ENCODE assay signal across 8 mouse cellular contexts in the genomic region with DNA sequence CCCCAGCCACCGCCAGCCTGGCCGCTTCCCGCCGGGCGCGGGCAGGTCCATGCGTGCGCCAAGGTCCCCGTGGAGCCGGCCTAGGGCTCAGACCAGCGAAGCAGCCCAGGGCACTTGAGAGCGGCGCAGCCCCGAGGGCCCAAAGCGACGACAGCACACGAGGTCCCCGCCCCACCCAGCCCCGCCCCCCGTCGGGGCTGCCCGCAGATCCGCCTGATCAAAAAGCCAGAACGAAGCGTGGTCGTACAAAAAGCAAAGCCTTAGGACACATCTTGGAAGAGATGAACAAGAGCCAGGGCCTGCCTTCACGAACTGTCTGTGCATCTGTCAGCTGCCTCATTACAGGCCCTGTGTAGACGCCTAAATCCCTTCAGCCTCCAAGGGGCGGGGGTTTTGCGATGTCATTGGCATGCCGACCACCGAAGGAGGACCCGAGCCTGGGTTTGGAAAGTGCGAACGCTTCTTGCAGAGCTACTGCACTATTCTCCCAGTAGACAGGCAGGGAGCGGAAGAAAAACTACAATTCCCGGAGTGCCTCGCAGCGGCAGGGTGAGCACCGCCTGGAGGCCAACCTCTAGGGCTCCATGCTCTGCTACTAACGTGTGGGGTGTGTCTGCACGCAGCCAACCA. TPM values are rescaled to one million over a fixed set of nuclear protein-coding genes. Genes with fewer than 3 reads are reported as not detected.
DNase-seq lines count a peak whose midpoint lies in the region; ATAC-seq and TF ChIP-seq lines count a peak whose summit lies in the region.

No protein-coding gene starts in this region.

- TF ChIP-seq CTCF in hindbrain, postnatal 0 days (IDR thresholded peaks at IDR 0.05; ENCODE audit: low read depth) = peak; percentile 75
- peak; percentile 65 for TF ChIP-seq CTCF in left cerebral cortex, adult 2 months (IDR thresholded peaks at IDR 0.05)

- DNase-seq in WW6 (ENCODE audit: low read depth, low spot score) = peak; percentile 82
- DNase-seq in cerebellum, postnatal 4 days (ENCODE audit: low spot score in 2 of 2) = peak; percentile 77 to 90
- peak; percentile 96 for DNase-seq in gastrocnemius, adult 18-20 months (ENCODE audit: low spot score)
- peak; percentile 98 for DNase-seq in hindbrain, postnatal 0 days (ENCODE audit: low spot score)
- DNase-seq in left cerebral cortex, adult 2 months (ENCODE audit: extremely low spot score in 1 of 2, low spot score in 2 of 2) = peak; percentile 95
- DNase-seq in right cerebral cortex, adult 2 months (ENCODE audit: low spot score in 2 of 2) = peak; percentile 96 to 97
- peak; percentile 93 for DNase-seq in urinary bladder, postnatal 14 days (ENCODE audit: low spot score)

- intact Hi-C loops in left cerebral cortex, adult 2 months (cut with DNase I) = no loop called here

- peak overlapping the region; percentile 92 for H3K27ac ChIP-seq in hindbrain, postnatal 0 days
- peak overlapping the region; percentile 96 for H3K27ac ChIP-seq in left cerebral cortex, adult 2 months

- H3K27me3 ChIP-seq in hindbrain, postnatal 0 days (ENCODE audit: insufficient read depth, low read length) = no peaks in the 10 kb centered on the region

- H3K9ac ChIP-seq in hindbrain, postnatal 0 days (replicated peaks; ENCODE audit: low read length) = peak overlapping the region; percentile 95

- H3K9me3 ChIP-seq in hindbrain, postnatal 0 days (ENCODE audit: low read length) = no peaks in the 10 kb centered on the region

- under 1% methylated on average over 39 of the region's 42 CpGs for WGBS in hindbrain, postnatal 0 days

- H3K4me2 ChIP-seq in hindbrain, postnatal 0 days (ENCODE audit: low read depth, low read length) = peak overlapping the region; percentile 89

- peak overlapping the region; percentile 93 for H3K4me3 ChIP-seq in hindbrain, postnatal 0 days (ENCODE audit: low read length)
- peak overlapping the region; percentile 77 for H3K4me3 ChIP-seq in left cerebral cortex, adult 2 months

- H3K36me3 ChIP-seq in hindbrain, postnatal 0 days (ENCODE audit: insufficient read depth, low read length) = no peaks in the 10 kb centered on the region

- H3K4me1 ChIP-seq in hindbrain, postnatal 0 days (ENCODE audit: insufficient read depth, low read length) = peaks cover 12% of the 10 kb centered on the region

- peak; percentile 96 for ATAC-seq in hindbrain, postnatal 0 days
- peak; percentile 76 for ATAC-seq in megakaryocyte, adult 5-6 weeks (ENCODE audit: poor library complexity, severe bottlenecking)

RNA-seq across cellular contexts. Expression of a gene that starts 0.3 kb away (rescaled TPM):
- 10 to 100 TPM; 14.6 to 18.3 TPM for total RNA-seq in gastrocnemius, adult 18-20 months (2021)
- 59.7 and 60.1 TPM in 2 replicates for total RNA-seq in hindbrain, postnatal 0 days (2014; rRNA removed)
- 18.7 and 21.5 TPM in 2 replicates for polyA plus RNA-seq in hindbrain, postnatal 0 days (2015; fragmentation: Nextera tagmentation; extraction: Ambion mirVana)
- 10 to 100 TPM; 73.5 to 73.7 TPM for total RNA-seq in left cerebral cortex, adult 2 months (2021)
- total RNA-seq in megakaryocyte, adult 5-6 weeks (2015) = 25.7 and 28.7 TPM in 2 replicates
- 22.5 and 25.2 TPM in 2 replicates for total RNA-seq in megakaryocyte, adult 5-6 weeks (2017)

Comparison
In these comparisons a context has a peak if more than half of its experiments do, and no peak if none do; other contexts are left out.
1. Peak in every context shown above with its lines: DNase-seq, ATAC-seq, H3K4me3 ChIP-seq and H3K27ac ChIP-seq.